Mouse (Mus musculus): Measurements from ENCODE around the gene Cldn22. TPM values are rescaled to one million over a fixed set of nuclear protein-coding genes. Genes with fewer than 3 reads are reported as not detected.

Cldn22 gene
- total and polyA plus RNA-seq, 3 experiments = not detected

- Histone ChIP-seq H3K27ac (ENCODE audit: control insufficient read depth, low read depth, low read length) (no peak overlapping the region), H3K4me3 (ENCODE audit: control insufficient read depth in 1 of 2, insufficient read depth in 1 of 2, low read depth in 2 of 2, low read length in 2 of 2) (no peak overlapping the region), H3K9me3 (replicated peaks; ENCODE audit: insufficient read depth, low read length) (no peaks in the 10 kb centered on the region), H3K79me2 (ENCODE audit: control insufficient read depth, insufficient read depth, low read length, poor library complexity) (no peaks in the 10 kb centered on the region), H3K9ac (ENCODE audit: control insufficient read depth, low read depth, low read length, poor library complexity, severe bottlenecking) (no peak overlapping the region), H3K4me1 (ENCODE audit: control insufficient read depth in 1 of 2, insufficient read depth in 2 of 2, low read length in 2 of 2) (no peaks in the 10 kb centered on the region), H3K36me3 (ENCODE audit: control insufficient read depth in 1 of 2, insufficient read depth in 2 of 2, low read length in 2 of 2) (no peaks in the 10 kb centered on the region), H3K27me3 (ENCODE audit: control insufficient read depth in 1 of 2, insufficient read depth in 2 of 2, low read length in 2 of 2) (no peaks in the 10 kb centered on the region)
- TF ChIP-seq CTCF (IDR thresholded peaks at IDR 0.05 in 2 of 3, conservative IDR thresholded peaks at IDR 0.05 in 1 of 3; ENCODE audit: control insufficient read depth in 1 of 3, insufficient read depth in 1 of 3, low read depth in 2 of 3, low read length in 3 of 3, poor library complexity in 1 of 3, severe bottlenecking in 1 of 3) (peak; percentile 46 to 58 (median 47); a peak in 5 of 6 replicates), NELFE (IDR thresholded peaks at IDR 0.05; ENCODE audit: low read depth, low read length) (no peak), USF1 (IDR thresholded peaks at IDR 0.05; ENCODE audit: low read depth, low read length) (no peak), SMC3 (IDR thresholded peaks at IDR 0.05; ENCODE audit: low read depth, low read length) (peak; percentile 38), ETS1 (IDR thresholded peaks at IDR 0.05; ENCODE audit: low read depth, low read length) (no peak), KAT2A (conservative IDR thresholded peaks at IDR 0.05; ENCODE audit: low read depth, low read length) (no peak)
- peak; percentile 38 for DNase-seq (ENCODE audit: low read depth, low spot score)
Observed at GRCm38 (mm10) chr8:47849842-47850241, 25.6 kb downstream of the Cldn22 start.

GRCm38 (mm10) chr8:47851824-47852502 is 27.7 kb downstream of the Cldn22 start:
- Histone ChIP-seq H3K4me3 (ENCODE audit: control insufficient read depth in 1 of 2, insufficient read depth in 1 of 2, low read depth in 2 of 2, low read length in 2 of 2) (no peak overlapping the region), H3K36me3 (ENCODE audit: control insufficient read depth in 1 of 2, insufficient read depth in 2 of 2, low read length in 2 of 2) (no peaks in the 10 kb centered on the region; a peak in 2 of 4 replicates), H3K27ac (ENCODE audit: control insufficient read depth, low read depth, low read length) (no peak overlapping the region), H3K4me1 (ENCODE audit: control insufficient read depth in 1 of 2, insufficient read depth in 2 of 2, low read length in 2 of 2) (no peaks in the 10 kb centered on the region), H3K27me3 (ENCODE audit: control insufficient read depth in 1 of 2, insufficient read depth in 2 of 2, low read length in 2 of 2) (no peaks in the 10 kb centered on the region), H3K9ac (ENCODE audit: control insufficient read depth, low read depth, low read length, poor library complexity, severe bottlenecking) (no peak overlapping the region), H3K79me2 (ENCODE audit: control insufficient read depth, insufficient read depth, low read length, poor library complexity) (no peaks in the 10 kb centered on the region), H3K9me3 (replicated peaks; ENCODE audit: insufficient read depth, low read length) (no peaks in the 10 kb centered on the region)
- no peak for DNase-seq (ENCODE audit: low read depth, low spot score)
- no peak for TF ChIP-seq USF2 (IDR thresholded peaks at IDR 0.05; ENCODE audit: borderline replicate concordance in 1 of 2, insufficient read depth in 1 of 2, low read depth in 1 of 2, low read length in 2 of 2)
- TF ChIP-seq CTCF (IDR thresholded peaks at IDR 0.05 in 2 of 3, conservative IDR thresholded peaks at IDR 0.05 in 1 of 3; ENCODE audit: control insufficient read depth in 1 of 3, insufficient read depth in 1 of 3, low read depth in 2 of 3, low read length in 3 of 3, poor library complexity in 1 of 3, severe bottlenecking in 1 of 3) = no peak
- TF ChIP-seq RAD21 (IDR thresholded peaks at IDR 0.05; ENCODE audit: low read depth, low read length) = no peak
- TF ChIP-seq GABPA (IDR thresholded peaks at IDR 0.05; ENCODE audit: low read depth, low read length) = no peak
- TF ChIP-seq POLR2A (IDR thresholded peaks at IDR 0.05; ENCODE audit: control insufficient read depth in 1 of 2, insufficient read depth in 1 of 2, low read depth in 1 of 2, low read length in 2 of 2, poor library complexity in 1 of 2) = no peak
- no peak for TF ChIP-seq KAT2A (conservative IDR thresholded peaks at IDR 0.05; ENCODE audit: low read depth, low read length)
- TF ChIP-seq ZC3H11A (IDR thresholded peaks at IDR 0.05; ENCODE audit: low read depth, low read length) = no peak

- Histone ChIP-seq H3K4me1 (ENCODE audit: control insufficient read depth in 1 of 2, insufficient read depth in 2 of 2, low read length in 2 of 2) (no peaks in the 10 kb centered on the region), H3K27me3 (ENCODE audit: control insufficient read depth in 1 of 2, insufficient read depth in 2 of 2, low read length in 2 of 2) (no peaks in the 10 kb centered on the region), H3K9ac (ENCODE audit: control insufficient read depth, low read depth, low read length, poor library complexity, severe bottlenecking) (no peak overlapping the region), H3K27ac (ENCODE audit: control insufficient read depth, low read depth, low read length) (no peak overlapping the region), H3K9me3 (replicated peaks; ENCODE audit: insufficient read depth, low read length) (no peaks in the 10 kb centered on the region), H3K79me2 (ENCODE audit: control insufficient read depth, insufficient read depth, low read length, poor library complexity) (no peaks in the 10 kb centered on the region), H3K36me3 (ENCODE audit: control insufficient read depth in 1 of 2, insufficient read depth in 2 of 2, low read length in 2 of 2) (no peaks in the 10 kb centered on the region; a peak in 2 of 4 replicates), H3K4me3 (ENCODE audit: control insufficient read depth in 1 of 2, insufficient read depth in 1 of 2, low read depth in 2 of 2, low read length in 2 of 2) (no peak overlapping the region)
- TF ChIP-seq ZKSCAN1 (IDR thresholded peaks at IDR 0.05; ENCODE audit: low read depth, low read length) (no peak), TBP (IDR thresholded peaks at IDR 0.05; ENCODE audit: low read depth, low read length) (no peak), CHD2 (IDR thresholded peaks at IDR 0.05; ENCODE audit: low read length) (no peak), NELFE (IDR thresholded peaks at IDR 0.05; ENCODE audit: low read depth, low read length) (no peak), EP300 (IDR thresholded peaks at IDR 0.05; ENCODE audit: low read depth in 1 of 2, low read length in 2 of 2) (no peak), CHD1 (IDR thresholded peaks at IDR 0.05; ENCODE audit: low read depth, low read length) (no peak), POLR2A (IDR thresholded peaks at IDR 0.05; ENCODE audit: control insufficient read depth in 1 of 2, insufficient read depth in 1 of 2, low read depth in 1 of 2, low read length in 2 of 2, poor library complexity in 1 of 2) (no peak), E2F4 (IDR thresholded peaks at IDR 0.05; ENCODE audit: borderline replicate concordance, low read depth, low read length) (no peak), KAT2A (conservative IDR thresholded peaks at IDR 0.05; ENCODE audit: low read depth, low read length) (no peak), RCOR1 (IDR thresholded peaks at IDR 0.05; ENCODE audit: low read depth, low read length) (no peak), ETS1 (IDR thresholded peaks at IDR 0.05; ENCODE audit: low read depth, low read length) (no peak), POLR2AphosphoS2 (IDR thresholded peaks at IDR 0.05; ENCODE audit: low read length) (no peak), BHLHE40 (IDR thresholded peaks at IDR 0.05; ENCODE audit: borderline replicate concordance, low read depth, low read length) (no peak), TAL1 (IDR thresholded peaks at IDR 0.05; ENCODE audit: low read length) (no peak), HCFC1 (IDR thresholded peaks at IDR 0.05; ENCODE audit: low read depth, low read length) (no peak), USF1 (IDR thresholded peaks at IDR 0.05; ENCODE audit: low read depth, low read length) (no peak), SMC3 (IDR thresholded peaks at IDR 0.05; ENCODE audit: low read depth, low read length) (no peak), USF2 (IDR thresholded peaks at IDR 0.05; ENCODE audit: borderline replicate concordance in 1 of 2, insufficient read depth in 1 of 2, low read depth in 1 of 2, low read length in 2 of 2) (no peak), MAFK (IDR thresholded peaks at IDR 0.05; ENCODE audit: borderline replicate concordance, low read depth, low read length) (no peak), RAD21 (IDR thresholded peaks at IDR 0.05; ENCODE audit: low read depth, low read length) (no peak)
- no peak for DNase-seq (ENCODE audit: low read depth, low spot score)
Observed at GRCm38 (mm10) chr8:47852737-47853136, 28.5 kb downstream of the Cldn22 start.

All from MEL (cell line).